Mouse (Mus musculus): ENCODE data around the gene Ncl. TPM values are rescaled to one million over a fixed set of nuclear protein-coding genes. Genes with fewer than 3 reads are reported as not detected.

Gene Ncl
- total and polyA plus RNA-seq, 2 experiments = 4.6 to 24.3 TPM

GRCm38 (mm10) chr1:86303873-86304250 lies 55.3 kb downstream of the Ncl start:
- 8% methylated on average over 16 of the region's 16 CpGs for WGBS
- Histone ChIP-seq H3K27me3 (ENCODE audit: control insufficient read depth, insufficient read depth, low read length) (peaks cover 5% of the 10 kb centered on the region; the same call in 1 of the 2 replicates), H3K79me2 (ENCODE audit: control insufficient read depth, insufficient read depth, low read length) (no peaks in the 10 kb centered on the region), H3K4me3 (ENCODE audit: insufficient read depth, low read depth, low read length) (no peak overlapping the region), H3K4me1 (ENCODE audit: control insufficient read depth, insufficient read depth, low read length) (no peaks in the 10 kb centered on the region), H3K36me3 (ENCODE audit: control insufficient read depth, insufficient read depth, low read length) (no peaks in the 10 kb centered on the region), H3K9ac (ENCODE audit: low read depth, low read length) (no peak overlapping the region), H3K27ac (replicated peaks; ENCODE audit: insufficient read depth, low read depth, low read length) (no peak overlapping the region)
- TF ChIP-seq POLR2A (IDR thresholded peaks at IDR 0.05; ENCODE audit: extremely low read depth, insufficient read depth, low read length) = no peak
- no peak for TF ChIP-seq CTCF (IDR thresholded peaks at IDR 0.05; ENCODE audit: low read depth, low read length)
- DNase-seq (ENCODE audit: extremely low read depth, low read depth, low spot score) = no peak

GRCm38 (mm10) chr1:86303063-86303872 lies 55.9 kb downstream of the Ncl start:
- Histone ChIP-seq H3K27me3 (ENCODE audit: control insufficient read depth, insufficient read depth, low read length) (peaks cover 5% of the 10 kb centered on the region; the same call in 1 of the 2 replicates), H3K4me3 (ENCODE audit: insufficient read depth, low read depth, low read length) (peak overlapping the region; percentile 40; the same call in 1 of the 2 replicates), H3K79me2 (ENCODE audit: control insufficient read depth, insufficient read depth, low read length) (no peaks in the 10 kb centered on the region), H3K4me1 (ENCODE audit: control insufficient read depth, insufficient read depth, low read length) (no peaks in the 10 kb centered on the region), H3K27ac (replicated peaks; ENCODE audit: insufficient read depth, low read depth, low read length) (no peak overlapping the region), H3K36me3 (ENCODE audit: control insufficient read depth, insufficient read depth, low read length) (no peaks in the 10 kb centered on the region), H3K9ac (ENCODE audit: low read depth, low read length) (no peak overlapping the region)
- 2% methylated on average over 65 of the region's 65 CpGs for WGBS
- TF ChIP-seq CTCF (IDR thresholded peaks at IDR 0.05; ENCODE audit: low read depth, low read length) (no peak), POLR2A (IDR thresholded peaks at IDR 0.05; ENCODE audit: extremely low read depth, insufficient read depth, low read length) (no peak)
- no peak for DNase-seq (ENCODE audit: extremely low read depth, low read depth, low spot score)

GRCm38 (mm10) chr1:86302532-86302931 lies 56.7 kb downstream of the Ncl start, which contains the start of gene B3gnt7:
Gene B3gnt7, plus strand, starts transcription at chr1:86302832.
- Histone ChIP-seq H3K9ac (ENCODE audit: low read depth, low read length) (no peak within 1 kb of the TSS), H3K79me2 (ENCODE audit: control insufficient read depth, insufficient read depth, low read length) (no peaks in the 10 kb centered on the region), H3K27me3 (ENCODE audit: control insufficient read depth, insufficient read depth, low read length) (peaks cover 5% of the 10 kb centered on the region; the same call in 1 of the 2 replicates), H3K4me3 (ENCODE audit: insufficient read depth, low read depth, low read length) (peak within 1 kb of the TSS; percentile 40; the same call in 1 of the 2 replicates), H3K4me1 (ENCODE audit: control insufficient read depth, insufficient read depth, low read length) (no peaks in the 10 kb centered on the region), H3K27ac (replicated peaks; ENCODE audit: insufficient read depth, low read depth, low read length) (no peak within 1 kb of the TSS), H3K36me3 (ENCODE audit: control insufficient read depth, insufficient read depth, low read length) (no peaks in the 10 kb centered on the region)
- WGBS = 61% methylated on average over 6 of the region's 6 CpGs
- no peak for TF ChIP-seq POLR2A (IDR thresholded peaks at IDR 0.05; ENCODE audit: extremely low read depth, insufficient read depth, low read length)
- no peak for TF ChIP-seq CTCF (IDR thresholded peaks at IDR 0.05; ENCODE audit: low read depth, low read length)
- DNase-seq (ENCODE audit: extremely low read depth, low read depth, low spot score) = no peak

GRCm38 (mm10) chr1:86301221-86302091 lies 57.7 kb downstream of the Ncl start:
- H3K27ac ChIP-seq (replicated peaks; ENCODE audit: insufficient read depth, low read depth, low read length) = no peak overlapping the region

GRCm38 (mm10) chr1:86300731-86301130 lies 58.5 kb downstream of the Ncl start:
- Histone ChIP-seq H3K27ac (replicated peaks; ENCODE audit: insufficient read depth, low read depth, low read length) (no peak overlapping the region), H3K4me1 (ENCODE audit: control insufficient read depth, insufficient read depth, low read length) (no peaks in the 10 kb centered on the region), H3K4me3 (ENCODE audit: insufficient read depth, low read depth, low read length) (no peak overlapping the region), H3K36me3 (ENCODE audit: control insufficient read depth, insufficient read depth, low read length) (no peaks in the 10 kb centered on the region), H3K79me2 (ENCODE audit: control insufficient read depth, insufficient read depth, low read length) (no peaks in the 10 kb centered on the region), H3K27me3 (ENCODE audit: control insufficient read depth, insufficient read depth, low read length) (peaks cover 5% of the 10 kb centered on the region; the same call in 1 of the 2 replicates), H3K9ac (ENCODE audit: low read depth, low read length) (no peak overlapping the region)
- DNase-seq (ENCODE audit: extremely low read depth, low read depth, low spot score) = no peak
- 64% methylated on average over 7 of the region's 7 CpGs for WGBS
- TF ChIP-seq CTCF (IDR thresholded peaks at IDR 0.05; ENCODE audit: low read depth, low read length) (no peak), POLR2A (IDR thresholded peaks at IDR 0.05; ENCODE audit: extremely low read depth, insufficient read depth, low read length) (no peak)

More at GRCm38 (mm10) chr1:86301221-86302091, 57.7 kb downstream of the Ncl start:
- H3K27me3 ChIP-seq (ENCODE audit: control insufficient read depth, insufficient read depth, low read length) = peaks cover 5% of the 10 kb centered on the region; the same call in 1 of the 2 replicates
- no peaks in the 10 kb centered on the region for H3K4me1 ChIP-seq (ENCODE audit: control insufficient read depth, insufficient read depth, low read length)
- DNase-seq (ENCODE audit: extremely low read depth, low read depth, low spot score) = peak; percentile 16
- H3K4me3 ChIP-seq (ENCODE audit: insufficient read depth, low read depth, low read length) = no peak overlapping the region
- H3K36me3 ChIP-seq (ENCODE audit: control insufficient read depth, insufficient read depth, low read length) = no peaks in the 10 kb centered on the region
- H3K79me2 ChIP-seq (ENCODE audit: control insufficient read depth, insufficient read depth, low read length) = no peaks in the 10 kb centered on the region
- no peak overlapping the region for H3K9ac ChIP-seq (ENCODE audit: low read depth, low read length)
- WGBS = 51% methylated on average over 6 of the region's 6 CpGs
- TF ChIP-seq POLR2A (IDR thresholded peaks at IDR 0.05; ENCODE audit: extremely low read depth, insufficient read depth, low read length) = no peak
- peak; percentile 42 for TF ChIP-seq CTCF (IDR thresholded peaks at IDR 0.05; ENCODE audit: low read depth, low read length)
